Mouse (Mus musculus): ENCODE data around the gene Ctdsp2. TPM values are rescaled to one million over a fixed set of nuclear protein-coding genes. Genes with fewer than 3 reads are reported as not detected.

Ctdsp2 gene
- polyA plus RNA-seq, 1 experiment from 2014 or later, result 39.6 TPM

DNA sequence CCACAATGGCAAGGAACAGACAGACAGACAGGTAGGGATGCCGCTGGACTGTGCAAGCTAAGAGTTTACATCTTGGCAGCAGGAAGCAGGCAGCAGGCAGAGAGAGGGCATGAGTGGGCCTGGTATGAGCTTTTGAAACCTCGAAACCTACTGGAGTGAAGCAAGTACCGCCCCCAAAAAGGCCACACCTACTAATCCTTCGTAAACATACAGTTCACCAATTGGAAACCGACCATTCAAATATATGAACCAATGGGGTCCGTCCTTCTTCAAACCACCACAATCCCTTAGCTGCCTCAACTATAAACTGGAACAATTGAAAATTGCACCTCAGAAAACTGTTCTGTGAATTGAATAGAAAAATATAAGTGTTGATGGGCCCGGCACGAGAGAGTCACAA lies 14.7 kb upstream of the Ctdsp2 start:
- Histone ChIP-seq H3K27ac (replicated peaks) (peak overlapping the region; percentile 89; the same call in 1 of the 2 replicates), H3K4me1 (peaks cover 21% of the 10 kb centered on the region), H3K4me2 (no peak overlapping the region), H3K36me3 (no peaks in the 10 kb centered on the region), H3K27me3 (replicated peaks) (no peaks in the 10 kb centered on the region), H3K9ac (no peak overlapping the region), H3K4me3 (no peak overlapping the region), H3K9me3 (0 out of 2 replicates have a peak, but pooled peaks cover 4% of the 10 kb centered on the region)
- no peak for ATAC-seq (ENCODE audit: extremely low read depth, insufficient number of reproducible peaks, low FRiP score, low TSS enrichment)
- 81% methylated on average over 8 of the region's 8 CpGs for WGBS

DNA sequence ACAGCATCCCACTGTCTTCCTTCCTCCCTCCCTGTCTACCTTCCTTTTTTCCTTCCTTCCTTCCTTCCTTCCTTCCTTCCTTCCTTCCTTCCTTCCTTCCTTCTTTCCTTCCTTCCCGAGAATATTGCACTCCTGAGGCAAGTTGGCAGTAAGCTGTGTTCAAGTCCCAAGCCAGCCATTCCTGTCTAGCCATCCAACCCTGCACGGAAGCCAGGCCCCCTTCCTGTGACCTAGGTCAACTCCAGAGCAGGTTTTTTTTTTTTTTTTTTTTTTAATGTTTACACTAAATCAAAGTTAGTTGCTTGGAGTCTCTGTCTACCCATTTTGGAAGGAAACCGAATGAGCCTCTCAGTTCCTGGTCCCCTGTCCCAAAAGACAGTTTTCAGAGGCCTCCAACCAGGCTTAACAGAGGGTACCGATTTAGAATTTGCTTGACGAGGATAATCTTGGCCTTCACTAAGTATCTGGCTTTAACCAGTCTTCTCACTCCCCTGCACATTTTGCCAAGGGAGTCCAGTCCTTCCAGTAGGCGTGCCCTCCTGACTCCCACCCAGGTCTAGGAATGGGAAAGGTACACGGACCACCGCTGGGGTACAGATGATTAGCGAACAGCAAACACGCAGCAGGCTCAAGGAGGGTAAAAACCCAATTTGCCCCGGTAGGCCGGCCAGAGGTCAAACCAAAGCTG lies 7.0 kb upstream of the Ctdsp2 start:
- H3K36me3 ChIP-seq, result no peaks in the 10 kb centered on the region
- peak overlapping the region; percentile 87 for H3K27ac ChIP-seq (replicated peaks)
- H3K4me3 ChIP-seq, result 0 out of 2 replicates have a peak overlapping the region, but pooled peaks have one; percentile 0
- H3K9me3 ChIP-seq, result no peaks in the 10 kb centered on the region
- 13% methylated on average over 12 of the region's 12 CpGs for WGBS
- ATAC-seq (ENCODE audit: extremely low read depth, insufficient number of reproducible peaks, low FRiP score, low TSS enrichment), result no peak
- peak overlapping the region; percentile 54 for H3K4me2 ChIP-seq
- H3K4me1 ChIP-seq, result peaks cover 39% of the 10 kb centered on the region
- H3K9ac ChIP-seq, result peak overlapping the region; percentile 20
- no peaks in the 10 kb centered on the region for H3K27me3 ChIP-seq (replicated peaks)

DNA sequence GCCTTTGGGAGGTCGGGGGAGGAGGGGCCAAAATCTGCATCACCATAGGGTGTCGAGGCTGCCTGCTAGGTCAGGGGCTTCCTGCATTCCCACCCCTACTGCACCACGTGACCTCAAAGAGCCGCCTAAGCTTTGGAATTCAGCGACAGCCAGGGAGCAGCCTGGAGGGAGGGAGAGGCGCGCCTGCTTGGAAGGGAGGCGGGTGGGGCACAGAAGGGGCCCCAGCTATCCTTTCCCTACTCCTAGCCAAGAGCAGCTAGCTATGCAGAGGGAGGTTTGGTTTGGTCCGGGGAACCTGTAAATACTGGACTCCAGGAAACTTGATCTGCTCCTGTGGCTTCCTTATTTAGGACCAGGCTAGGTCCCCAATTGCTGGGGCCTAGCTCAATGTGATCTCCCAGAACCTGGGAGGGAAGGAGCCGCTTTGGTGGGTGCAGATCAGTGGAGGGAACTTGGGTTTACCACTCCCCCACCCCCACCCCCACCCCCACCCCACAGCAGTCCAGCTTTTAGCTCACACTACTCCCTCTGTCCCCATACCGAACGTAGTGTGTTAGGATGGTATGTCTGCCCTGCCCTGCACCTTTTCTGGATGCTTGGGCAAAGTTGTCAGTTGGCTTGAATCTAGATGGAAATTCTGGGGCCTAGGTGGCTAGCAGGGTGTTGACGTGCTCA lies 6.3 kb upstream of the Ctdsp2 start:
- Histone ChIP-seq H3K4me1 (peaks cover 39% of the 10 kb centered on the region), H3K4me3 (0 out of 2 replicates have a peak overlapping the region, but pooled peaks have one; percentile 0), H3K9ac (peak overlapping the region; percentile 20), H3K9me3 (no peaks in the 10 kb centered on the region), H3K27ac (replicated peaks) (peak overlapping the region; percentile 87), H3K27me3 (replicated peaks) (no peaks in the 10 kb centered on the region), H3K4me2 (peak overlapping the region; percentile 54), H3K36me3 (no peaks in the 10 kb centered on the region)
- WGBS, result 9% methylated on average over 13 of the region's 13 CpGs
- ATAC-seq (ENCODE audit: extremely low read depth, insufficient number of reproducible peaks, low FRiP score, low TSS enrichment), result peak; percentile 79

DNA sequence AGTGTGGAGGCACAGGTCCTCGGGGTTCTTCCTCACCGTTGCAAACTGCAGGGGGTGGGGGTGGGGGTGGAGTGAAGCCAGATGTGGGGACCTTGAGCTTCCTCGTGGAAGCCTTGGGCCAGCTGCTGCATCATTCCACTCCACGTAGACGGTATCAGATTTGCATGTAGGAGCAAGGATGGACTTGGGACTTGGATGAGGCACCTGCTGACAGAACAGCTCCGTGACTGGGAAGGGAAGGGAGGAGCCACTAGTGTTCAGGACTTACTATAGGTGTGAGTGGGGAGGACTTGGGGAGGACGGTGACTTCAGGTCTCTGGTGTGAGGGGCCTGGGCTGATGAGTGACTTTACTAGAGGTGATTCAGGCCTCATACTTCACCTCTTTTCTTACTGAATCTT lies 5.5 kb upstream of the Ctdsp2 start:
- 30% methylated on average over 7 of the region's 7 CpGs for WGBS
- peak overlapping the region; percentile 20 for H3K9ac ChIP-seq
- no peaks in the 10 kb centered on the region for H3K9me3 ChIP-seq
- H3K4me1 ChIP-seq, result peaks cover 45% of the 10 kb centered on the region
- ATAC-seq (ENCODE audit: extremely low read depth, insufficient number of reproducible peaks, low FRiP score, low TSS enrichment), result no peak
- peak overlapping the region; percentile 87 for H3K27ac ChIP-seq (replicated peaks)
- no peak overlapping the region for H3K4me2 ChIP-seq
- H3K4me3 ChIP-seq, result no peak overlapping the region
- no peaks in the 10 kb centered on the region for H3K36me3 ChIP-seq
- H3K27me3 ChIP-seq (replicated peaks), result no peaks in the 10 kb centered on the region

DNA sequence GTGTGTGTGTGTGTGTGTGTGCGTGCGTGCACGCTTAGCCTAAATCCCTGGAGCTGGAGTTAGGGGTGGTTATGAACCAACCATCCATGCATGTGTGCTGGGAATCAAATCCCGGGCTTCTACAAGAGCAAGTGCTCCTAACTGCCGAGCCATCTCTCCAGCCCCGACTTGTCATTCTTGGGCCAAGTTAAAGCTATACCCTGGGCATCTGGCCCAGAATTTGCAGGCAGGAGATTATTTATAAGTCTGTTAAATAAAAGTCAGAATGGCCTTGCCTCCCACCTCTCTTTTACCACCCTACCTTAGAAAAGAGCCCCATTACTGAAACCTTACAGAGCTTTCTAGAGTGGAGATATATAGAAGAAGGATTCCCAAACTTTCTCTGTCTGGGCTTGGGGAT lies 2.8 kb upstream of the Ctdsp2 start:
- no peaks in the 10 kb centered on the region for H3K36me3 ChIP-seq
- no peak overlapping the region for H3K4me3 ChIP-seq
- H3K9me3 ChIP-seq, result no peaks in the 10 kb centered on the region
- H3K9ac ChIP-seq, result no peak overlapping the region
- no peak overlapping the region for H3K4me2 ChIP-seq
- 65% methylated on average over 6 of the region's 6 CpGs for WGBS
- H3K27me3 ChIP-seq (replicated peaks), result no peaks in the 10 kb centered on the region
- peaks cover 46% of the 10 kb centered on the region for H3K4me1 ChIP-seq
- no peak overlapping the region for H3K27ac ChIP-seq (replicated peaks)
- no peak for ATAC-seq (ENCODE audit: extremely low read depth, insufficient number of reproducible peaks, low FRiP score, low TSS enrichment)

DNA sequence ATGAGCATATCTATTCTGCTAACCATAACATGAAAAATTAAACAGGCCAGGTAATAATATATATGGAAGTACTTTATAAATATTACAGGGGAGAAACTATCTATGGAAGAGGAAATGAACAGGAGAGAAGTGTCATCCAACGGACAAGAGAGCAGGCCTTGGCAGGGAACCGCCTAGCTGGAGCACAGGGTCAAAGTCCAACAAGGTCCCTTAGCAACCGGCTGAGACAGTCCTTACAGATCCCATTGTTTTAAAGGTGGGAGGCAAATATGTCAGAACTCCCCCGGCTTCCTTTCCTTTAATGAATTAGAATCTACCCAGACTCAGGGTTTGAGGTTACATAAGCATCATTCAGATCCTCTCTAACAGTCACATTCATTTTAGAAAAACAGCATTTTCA lies 1.4 kb upstream of the Ctdsp2 start:
- H3K9me3 ChIP-seq, result no peaks in the 10 kb centered on the region
- H3K36me3 ChIP-seq, result no peaks in the 10 kb centered on the region
- 65% methylated on average over 4 of the region's 4 CpGs for WGBS
- H3K4me1 ChIP-seq, result peaks cover 46% of the 10 kb centered on the region
- no peaks in the 10 kb centered on the region for H3K27me3 ChIP-seq (replicated peaks)
- H3K4me3 ChIP-seq, result no peak overlapping the region
- no peak for ATAC-seq (ENCODE audit: extremely low read depth, insufficient number of reproducible peaks, low FRiP score, low TSS enrichment)
- no peak overlapping the region for H3K27ac ChIP-seq (replicated peaks)
- H3K4me2 ChIP-seq, result no peak overlapping the region
- no peak overlapping the region for H3K9ac ChIP-seq

DNA sequence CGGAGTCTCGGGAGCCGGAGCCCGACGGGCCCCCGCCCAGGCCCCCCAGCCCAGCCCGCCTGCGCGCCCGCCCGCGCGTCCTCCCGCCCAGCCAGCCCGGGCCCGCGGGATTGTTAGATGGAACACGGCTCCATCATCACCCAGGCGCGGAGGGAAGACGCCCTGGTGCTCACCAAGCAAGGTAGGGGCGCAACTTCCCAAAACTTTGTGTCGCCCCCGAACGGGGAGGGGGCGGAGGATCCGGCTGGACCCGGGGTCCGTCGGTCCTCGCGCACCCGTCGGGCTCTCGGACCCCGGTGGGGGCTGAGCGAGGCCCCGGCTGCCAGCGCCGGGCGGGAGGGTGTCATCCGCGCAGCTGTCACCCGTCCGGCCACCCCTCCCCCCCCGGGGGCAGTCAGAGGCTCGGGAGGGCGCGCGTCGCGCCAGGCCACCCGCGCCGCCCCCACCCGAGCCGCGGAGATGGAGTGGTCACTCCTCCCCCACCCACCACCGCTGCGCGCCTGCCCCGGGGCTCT lies 661 bp downstream of the Ctdsp2 start:
- WGBS, result under 1% methylated on average over 47 of the region's 62 CpGs
- no peaks in the 10 kb centered on the region for H3K36me3 ChIP-seq
- ATAC-seq (ENCODE audit: extremely low read depth, insufficient number of reproducible peaks, low FRiP score, low TSS enrichment), result peak; percentile 27
- H3K9me3 ChIP-seq, result no peaks in the 10 kb centered on the region
- peak overlapping the region; percentile 100 for H3K27ac ChIP-seq (replicated peaks)
- no peaks in the 10 kb centered on the region for H3K27me3 ChIP-seq (replicated peaks)
- peak overlapping the region; percentile 97 for H3K4me3 ChIP-seq
- H3K4me2 ChIP-seq, result peak overlapping the region; percentile 86
- H3K9ac ChIP-seq, result peak overlapping the region; percentile 100
- H3K4me1 ChIP-seq, result peaks cover 54% of the 10 kb centered on the region

DNA sequence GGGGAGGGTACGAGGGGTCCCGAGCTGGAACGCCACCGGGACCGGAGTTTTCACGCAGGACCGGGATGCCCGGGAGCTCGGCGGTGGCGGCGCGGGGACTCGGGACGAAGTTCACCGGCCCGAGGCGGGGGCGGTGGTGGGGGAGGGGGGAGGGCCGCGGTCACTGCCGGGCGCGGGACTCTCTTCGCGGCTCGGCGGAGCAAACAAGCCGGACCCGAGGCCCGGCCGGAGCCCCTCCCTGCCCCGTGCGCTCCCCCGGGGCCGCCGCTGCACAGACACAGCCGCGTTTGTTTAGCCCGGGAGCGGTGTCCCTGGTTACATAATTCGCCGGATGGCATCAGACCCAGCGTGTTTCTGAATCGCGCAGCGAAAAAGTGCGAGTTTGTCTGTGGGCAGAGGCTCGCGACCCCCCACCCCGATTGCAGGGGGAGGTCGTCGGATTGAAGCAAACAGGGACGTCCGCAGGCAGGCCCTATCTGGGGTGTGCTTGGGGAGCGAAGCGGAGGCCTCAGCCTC lies 1.2 kb downstream of the Ctdsp2 start:
- peaks cover 59% of the 10 kb centered on the region for H3K4me1 ChIP-seq
- H3K4me3 ChIP-seq, result peak overlapping the region; percentile 97
- H3K27me3 ChIP-seq (replicated peaks), result no peaks in the 10 kb centered on the region
- no peaks in the 10 kb centered on the region for H3K36me3 ChIP-seq
- H3K9ac ChIP-seq, result peak overlapping the region; percentile 100
- under 1% methylated on average over 26 of the region's 57 CpGs for WGBS
- peak overlapping the region; percentile 86 for H3K4me2 ChIP-seq
- peak overlapping the region; percentile 100 for H3K27ac ChIP-seq (replicated peaks)
- no peak for ATAC-seq (ENCODE audit: extremely low read depth, insufficient number of reproducible peaks, low FRiP score, low TSS enrichment)
- H3K9me3 ChIP-seq, result no peaks in the 10 kb centered on the region

DNA sequence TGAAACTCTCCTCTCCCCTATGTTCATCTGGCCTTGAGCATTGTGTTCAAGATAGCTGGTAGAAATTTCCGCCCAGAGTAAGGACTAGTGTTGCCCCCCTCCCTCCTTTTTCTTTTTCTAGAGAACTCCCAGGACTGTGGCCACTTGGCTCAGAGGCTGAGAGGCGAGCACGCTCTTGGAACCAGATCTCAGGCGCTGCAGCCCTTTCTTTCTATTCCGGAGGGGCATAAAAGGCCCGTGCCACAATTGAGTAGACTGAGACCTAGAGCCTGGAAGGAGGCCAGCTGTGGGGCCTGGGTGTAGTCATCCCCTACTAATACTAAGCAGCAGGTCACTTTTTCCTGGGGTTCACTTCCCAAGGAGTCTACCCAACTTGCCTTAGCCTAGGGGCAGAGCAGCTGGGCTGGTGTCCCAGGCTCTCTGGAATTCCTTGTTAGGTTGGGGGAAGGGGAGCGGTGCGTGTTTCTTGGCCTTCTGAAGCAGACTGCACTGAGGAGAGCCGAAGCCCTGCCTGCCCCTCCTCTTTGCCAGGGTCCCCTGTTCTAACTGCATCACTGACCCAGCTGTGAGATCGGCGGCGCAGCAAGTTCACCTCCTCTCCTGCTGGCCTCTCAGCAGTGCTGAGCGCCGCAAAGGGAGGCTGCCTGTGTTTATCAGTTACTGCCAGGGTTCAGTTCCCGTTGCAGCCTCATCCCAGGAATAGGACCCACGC lies 1.9 kb downstream of the Ctdsp2 start:
- no peaks in the 10 kb centered on the region for H3K36me3 ChIP-seq
- H3K27ac ChIP-seq (replicated peaks), result peak overlapping the region; percentile 100
- ATAC-seq (ENCODE audit: extremely low read depth, insufficient number of reproducible peaks, low FRiP score, low TSS enrichment), result no peak
- WGBS, result 2% methylated on average over 16 of the region's 16 CpGs
- peak overlapping the region; percentile 86 for H3K4me2 ChIP-seq
- H3K9me3 ChIP-seq, result no peaks in the 10 kb centered on the region
- H3K4me3 ChIP-seq, result peak overlapping the region; percentile 97
- no peaks in the 10 kb centered on the region for H3K27me3 ChIP-seq (replicated peaks)
- H3K4me1 ChIP-seq, result peaks cover 66% of the 10 kb centered on the region
- H3K9ac ChIP-seq, result peak overlapping the region; percentile 100

DNA sequence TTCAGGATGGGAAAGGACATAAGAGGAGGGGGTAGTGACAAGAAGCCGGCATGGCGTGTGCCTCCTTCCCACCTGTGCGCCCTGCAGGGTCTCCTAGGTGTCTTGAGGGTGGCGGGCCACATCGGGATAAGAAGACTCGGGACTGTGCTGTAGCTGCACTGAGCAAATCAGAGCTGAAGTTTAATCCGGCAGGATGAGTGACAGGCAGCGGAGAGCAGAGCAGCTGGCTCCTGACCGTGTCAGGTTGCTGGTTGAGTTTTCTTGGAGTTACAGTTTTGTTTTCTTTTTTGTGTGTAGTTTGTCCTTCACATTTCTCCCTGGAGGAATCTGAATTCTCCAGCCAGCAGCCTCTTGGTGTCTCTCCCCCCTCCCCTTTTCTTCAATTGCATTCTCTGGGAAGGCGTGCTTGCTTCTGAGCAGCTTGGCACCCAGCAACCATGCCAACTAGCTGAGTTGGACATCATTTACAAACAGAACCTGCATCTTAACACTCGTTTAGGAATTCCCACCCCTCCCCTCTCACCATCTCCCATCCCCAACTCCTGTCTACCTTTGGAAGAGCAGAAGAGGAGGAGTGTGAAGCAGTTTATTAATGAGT lies 2.5 kb downstream of the Ctdsp2 start:
- 8% methylated on average over 11 of the region's 11 CpGs for WGBS
- Histone ChIP-seq H3K4me2 (peak overlapping the region; percentile 86), H3K36me3 (no peaks in the 10 kb centered on the region), H3K27ac (replicated peaks) (peak overlapping the region; percentile 100), H3K27me3 (replicated peaks) (no peaks in the 10 kb centered on the region), H3K4me3 (peak overlapping the region; percentile 97), H3K4me1 (peaks cover 68% of the 10 kb centered on the region), H3K9me3 (no peaks in the 10 kb centered on the region), H3K9ac (peak overlapping the region; percentile 100)
- no peak for ATAC-seq (ENCODE audit: extremely low read depth, insufficient number of reproducible peaks, low FRiP score, low TSS enrichment)

DNA sequence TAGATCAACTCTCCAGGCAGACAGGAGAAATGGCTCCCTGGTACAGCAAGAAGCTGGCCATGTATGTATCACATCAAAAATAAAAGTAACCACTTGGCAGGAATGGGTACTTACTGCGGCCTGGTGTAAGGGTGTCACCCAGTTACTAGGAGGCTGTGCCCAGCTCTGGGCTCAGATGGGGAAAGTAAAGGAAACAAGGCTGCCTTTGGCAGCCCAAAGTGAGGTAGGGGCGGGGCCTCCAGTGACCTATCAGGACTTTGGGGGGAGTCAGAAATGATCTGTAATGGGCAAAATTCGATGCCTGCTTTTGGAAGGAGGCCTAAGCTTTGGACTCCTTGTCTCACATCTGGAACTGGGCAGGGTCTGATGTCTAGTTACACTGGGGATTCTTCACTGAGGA lies 3.2 kb downstream of the Ctdsp2 start:
- Histone ChIP-seq H3K4me1 (peaks cover 73% of the 10 kb centered on the region), H3K9me3 (no peaks in the 10 kb centered on the region), H3K27me3 (replicated peaks) (no peaks in the 10 kb centered on the region), H3K9ac (peak overlapping the region; percentile 100), H3K27ac (replicated peaks) (peak overlapping the region; percentile 100), H3K36me3 (no peaks in the 10 kb centered on the region), H3K4me3 (peak overlapping the region; percentile 97), H3K4me2 (peak overlapping the region; percentile 86)
- WGBS, result 51% methylated on average over 3 of the region's 3 CpGs
- no peak for ATAC-seq (ENCODE audit: extremely low read depth, insufficient number of reproducible peaks, low FRiP score, low TSS enrichment)

All from heart, embryonic 13.5 days (tissue).